Mouse (Mus musculus) cerebral cortex, adult 2 months (tissue): ENCODE results near the gene Hist2h3b.

Source experiments
- WGBS: fragments of 180-500 bp; shearing (Covaris S2); methylation state at CpG from one replicate; pipeline ENCODE4 v1.1.7; 2018; 5-methylcytosine and 5-hydroxymethylcytosine counted together

Gene Hist2h3b

DNA sequence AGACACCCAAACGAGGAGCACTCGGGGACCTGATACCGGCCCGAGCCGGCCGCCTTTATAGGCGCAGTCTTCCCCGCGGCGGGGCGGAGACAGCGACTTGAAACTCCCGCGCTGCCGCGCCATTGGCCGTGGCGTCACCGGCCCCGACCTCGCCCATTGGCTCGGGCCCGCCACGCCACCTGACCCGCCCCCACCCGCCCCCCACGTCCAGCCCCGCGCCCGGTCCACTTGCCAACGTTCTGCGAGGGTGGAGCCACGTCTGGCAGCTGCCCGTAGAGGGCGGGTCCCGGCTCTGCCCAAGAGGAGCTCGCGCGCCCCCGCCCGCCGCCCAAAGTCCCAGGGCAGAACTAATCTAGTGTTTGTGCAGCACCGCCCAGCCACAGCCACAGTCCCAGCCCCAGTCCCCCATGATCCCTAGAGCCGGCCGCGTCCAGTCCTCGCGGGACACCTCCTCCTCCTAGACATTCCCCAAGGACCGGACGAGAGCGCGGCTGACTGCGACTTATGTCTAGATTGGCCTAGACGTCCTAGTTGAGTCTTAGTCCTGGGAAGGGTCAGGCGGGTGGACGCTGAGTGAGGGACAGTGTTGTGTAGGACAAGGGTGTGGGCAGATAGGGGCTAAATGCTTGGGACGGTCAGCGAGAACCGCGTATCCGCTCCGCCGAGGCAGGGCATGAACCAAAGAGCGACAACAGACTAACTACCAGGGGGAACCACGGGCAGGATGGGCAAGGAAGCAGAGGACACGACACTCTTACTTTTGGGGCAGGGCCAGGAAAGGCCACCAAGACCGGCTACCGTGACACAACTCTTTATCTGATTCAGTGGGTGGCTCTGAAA lies 29.3 kb upstream of the Hist2h3b start, which contains the start of gene Hist2h3c2:
TSS of gene Hist2h3c2 (minus strand) at position 174 of the 840 bp plus-strand sequence.
- WGBS, result under 1% methylated on average over 24 of the region's 68 CpGs

DNA sequence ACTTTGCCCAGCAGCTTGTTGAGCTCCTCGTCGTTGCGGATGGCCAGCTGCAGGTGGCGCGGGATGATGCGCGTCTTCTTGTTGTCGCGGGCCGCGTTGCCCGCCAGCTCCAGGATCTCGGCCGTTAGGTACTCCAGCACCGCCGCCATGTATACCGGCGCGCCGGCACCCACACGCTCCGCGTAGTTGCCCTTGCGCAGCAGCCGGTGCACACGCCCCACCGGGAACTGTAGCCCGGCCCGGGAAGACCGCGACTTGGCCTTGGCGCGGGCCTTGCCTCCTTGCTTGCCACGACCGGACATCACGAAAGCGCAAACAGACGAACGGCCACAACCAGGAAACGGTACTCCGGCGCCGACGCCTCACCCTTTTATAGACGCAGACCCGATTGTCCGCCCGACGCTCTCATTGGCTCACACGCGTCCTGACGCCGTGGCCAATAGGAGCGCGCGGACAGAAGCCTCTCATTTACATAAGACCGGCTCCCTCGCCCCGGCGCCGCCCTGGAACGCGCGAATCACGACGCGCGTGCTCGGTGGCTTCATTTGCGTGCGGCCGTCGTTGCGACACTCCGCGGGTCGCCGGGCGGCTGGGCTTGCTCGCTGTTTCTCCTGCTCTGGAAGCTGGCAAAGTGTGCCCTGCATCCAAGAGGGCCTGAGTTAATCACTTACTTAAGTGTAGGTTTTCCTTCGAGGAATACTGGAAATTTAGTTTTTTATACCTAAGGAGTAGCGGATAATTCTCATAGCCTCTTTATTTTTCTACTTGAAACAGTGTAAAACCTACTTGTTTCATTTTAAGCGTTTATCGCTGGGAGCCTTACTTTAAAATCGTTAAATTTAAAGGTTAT lies 28.3 kb upstream of the Hist2h3b start, which contains the start of gene Hist2h2aa2:
TSS of gene Hist2h2aa2 (minus strand) at position 328 of the 850 bp plus-strand sequence.
- 2% methylated on average over 39 of the region's 85 CpGs for WGBS

DNA sequence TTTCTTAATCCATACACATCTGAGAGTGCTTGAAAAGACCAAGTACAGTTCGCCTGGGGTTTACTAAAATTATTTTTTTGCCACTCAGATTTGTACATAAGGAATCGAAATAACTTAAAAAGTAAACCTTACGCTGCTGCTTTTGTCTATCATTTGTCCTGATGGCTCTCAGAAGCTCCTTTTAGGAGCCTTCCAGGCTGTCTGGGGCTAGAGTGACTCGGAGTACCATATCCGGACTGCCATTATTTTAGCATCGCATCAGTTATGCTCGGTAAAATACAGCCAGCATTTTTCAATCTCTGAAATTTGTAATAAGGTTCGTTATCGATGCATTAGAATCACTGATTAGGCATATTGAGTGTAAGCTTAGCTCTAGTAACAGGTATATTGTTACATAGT lies 27.7 kb upstream of the Hist2h3b start:
- WGBS, result 56% methylated on average over 9 of the region's 9 CpGs

- WGBS, result 73% methylated on average over 7 of the region's 7 CpGs
These were observed 24.4 kb upstream of the Hist2h3b start for GRCm38 (mm10) chr3:96243921-96244572.

DNA sequence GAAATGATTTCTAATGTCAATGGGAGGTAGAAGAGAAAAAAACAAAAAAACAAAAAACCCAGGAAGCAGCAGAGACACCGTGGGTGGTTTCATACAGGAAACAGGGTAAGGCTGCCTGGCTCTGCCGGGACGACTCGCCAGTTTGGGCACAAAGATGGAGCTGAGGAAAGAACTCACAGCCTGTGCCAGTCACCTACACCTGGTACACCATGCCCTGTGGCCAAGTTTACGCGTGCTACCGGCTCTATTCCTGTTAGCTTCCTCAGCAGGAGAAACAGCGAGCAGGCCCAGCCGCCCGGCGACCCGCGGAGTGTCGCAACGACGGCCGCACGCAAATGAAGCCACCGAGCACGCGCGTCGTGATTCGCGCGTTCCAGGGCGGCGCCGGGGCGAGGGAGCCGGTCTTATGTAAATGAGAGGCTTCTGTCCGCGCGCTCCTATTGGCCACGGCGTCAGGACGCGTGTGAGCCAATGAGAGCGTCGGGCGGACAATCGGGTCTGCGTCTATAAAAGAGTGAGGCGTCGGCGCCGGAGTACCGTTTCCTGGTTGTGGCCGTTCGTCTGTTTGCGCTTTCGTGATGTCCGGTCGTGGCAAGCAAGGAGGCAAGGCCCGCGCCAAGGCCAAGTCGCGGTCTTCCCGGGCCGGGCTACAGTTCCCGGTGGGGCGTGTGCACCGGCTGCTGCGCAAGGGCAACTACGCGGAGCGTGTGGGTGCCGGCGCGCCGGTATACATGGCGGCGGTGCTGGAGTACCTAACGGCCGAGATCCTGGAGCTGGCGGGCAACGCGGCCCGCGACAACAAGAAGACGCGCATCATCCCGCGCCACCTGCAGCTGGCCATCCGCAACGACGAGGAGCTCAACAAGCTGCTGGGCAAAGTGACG lies 23.2 kb upstream of the Hist2h3b start, which contains the start of gene Hist2h2aa1:
TSS of gene Hist2h2aa1 (plus strand) at position 495 of the 884 bp plus-strand sequence.
- under 1% methylated on average over 31 of the region's 88 CpGs for WGBS

GRCm38 (mm10) chr3:96246018-96246417 lies 22.4 kb upstream of the Hist2h3b start:
- WGBS, result 2% methylated on average over 10 of the region's 21 CpGs

DNA sequence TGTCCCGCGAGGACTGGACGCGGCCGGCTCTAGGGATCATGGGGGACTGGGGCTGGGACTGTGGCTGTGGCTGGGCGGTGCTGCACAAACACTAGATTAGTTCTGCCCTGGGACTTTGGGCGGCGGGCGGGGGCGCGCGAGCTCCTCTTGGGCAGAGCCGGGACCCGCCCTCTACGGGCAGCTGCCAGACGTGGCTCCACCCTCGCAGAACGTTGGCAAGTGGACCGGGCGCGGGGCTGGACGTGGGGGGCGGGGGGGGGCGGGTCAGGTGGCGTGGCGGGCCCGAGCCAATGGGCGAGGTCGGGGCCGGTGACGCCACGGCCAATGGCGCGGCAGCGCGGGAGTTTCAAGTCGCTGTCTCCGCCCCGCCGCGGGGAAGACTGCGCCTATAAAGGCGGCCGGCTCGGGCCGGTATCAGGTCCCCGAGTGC lies 22.0 kb upstream of the Hist2h3b start, which contains the start of gene Hist2h3c1:
TSS of gene Hist2h3c1 (plus strand) at position 259 of the 430 bp plus-strand sequence.
- WGBS, result under 1% methylated on average over 20 of the region's 47 CpGs

GRCm38 (mm10) chr3:96247356-96248140 lies 20.9 kb upstream of the Hist2h3b start:
- 46% methylated on average over 11 of the region's 11 CpGs for WGBS

DNA sequence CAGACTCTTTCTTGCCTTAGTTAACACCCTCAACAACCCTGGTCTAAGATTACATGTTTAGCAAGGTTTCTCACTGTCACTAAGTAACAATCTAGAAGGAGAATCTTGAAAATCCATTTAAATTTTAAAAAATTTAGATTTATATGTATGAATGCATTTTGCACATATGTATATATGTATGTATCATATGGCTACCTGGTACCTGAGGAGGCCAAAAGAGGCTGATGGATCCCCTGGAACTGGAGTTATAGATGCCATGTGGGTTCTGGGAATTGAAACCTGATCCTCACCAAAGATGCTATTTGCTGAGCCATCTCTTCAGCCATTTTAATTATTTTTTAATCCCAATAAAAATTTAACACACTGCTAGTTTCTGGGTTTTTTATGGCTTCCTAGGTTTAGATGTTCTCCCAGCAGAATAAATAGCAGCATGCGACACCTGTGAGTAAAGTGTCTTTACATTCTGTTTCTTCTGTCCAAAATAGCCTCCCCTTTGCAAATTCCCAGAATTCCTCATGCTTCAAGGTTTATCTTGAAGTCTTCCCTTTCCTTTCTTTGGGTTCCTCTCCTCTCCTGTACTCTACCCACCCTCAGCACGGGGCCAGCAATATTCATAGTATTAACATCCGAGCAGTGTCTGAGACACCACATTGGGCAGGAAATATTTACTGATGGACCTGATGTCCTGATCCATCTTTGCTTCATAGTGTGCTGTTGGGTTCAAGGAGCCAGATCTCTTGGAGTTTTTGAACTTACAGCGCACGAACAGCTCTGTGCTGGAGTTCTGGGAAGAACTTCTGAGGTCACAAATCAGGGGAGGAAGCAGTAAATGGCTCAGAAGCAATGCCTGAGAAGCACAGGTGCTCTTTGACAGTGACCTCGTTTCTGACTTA lies 20.1 kb upstream of the Hist2h3b start:
- WGBS, result 65% methylated on average over 6 of the region's 6 CpGs

- WGBS, result 67% methylated on average over 4 of the region's 4 CpGs
These were observed 19.5 kb upstream of the Hist2h3b start for GRCm38 (mm10) chr3:96249034-96249345.

- 85% methylated on average over 3 of the region's 3 CpGs for WGBS
These were observed 17.6 kb upstream of the Hist2h3b start for GRCm38 (mm10) chr3:96250890-96251289.

- 89% methylated on average over 3 of the region's 3 CpGs for WGBS
These were observed 16.7 kb upstream of the Hist2h3b start for GRCm38 (mm10) chr3:96251787-96252186.

DNA sequence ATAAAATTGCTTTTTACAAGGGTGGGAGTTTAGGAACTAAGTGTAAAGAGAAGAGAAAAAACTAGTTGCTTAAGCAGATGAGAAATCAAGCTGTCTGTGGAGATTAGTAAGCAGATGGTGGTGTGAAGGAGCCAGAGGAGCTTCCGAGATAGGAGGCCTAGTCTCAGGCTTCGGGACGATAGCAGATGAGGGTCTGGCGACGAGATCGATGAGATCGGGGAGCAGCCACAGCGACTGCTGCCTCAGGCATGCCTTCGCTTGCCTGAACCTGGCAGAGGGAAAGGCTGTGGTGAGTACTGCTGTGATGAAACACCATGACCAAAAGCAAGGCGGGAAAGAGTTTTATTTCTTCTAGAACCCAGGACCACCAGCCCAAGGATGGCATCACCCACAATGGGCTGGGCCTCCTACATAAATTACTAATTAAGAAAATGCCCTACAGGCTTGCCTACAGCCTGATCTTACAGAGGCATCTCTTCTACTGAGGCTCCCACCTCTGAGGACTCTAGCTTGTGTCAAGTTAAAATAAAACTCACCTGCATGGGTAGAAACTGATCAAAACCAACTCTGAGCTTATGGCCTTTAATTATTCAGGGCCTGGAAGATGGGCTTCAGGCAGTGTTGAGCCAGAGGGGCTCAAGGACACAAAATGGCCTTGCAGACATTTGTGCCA lies 13.6 kb upstream of the Hist2h3b start:
- 58% methylated on average over 10 of the region's 10 CpGs for WGBS

GRCm38 (mm10) chr3:96255926-96256593 lies 12.4 kb upstream of the Hist2h3b start:
- WGBS, result 78% methylated on average over 5 of the region's 5 CpGs

- WGBS, result 90% methylated on average over 3 of the region's 3 CpGs
These were observed 11.3 kb upstream of the Hist2h3b start for GRCm38 (mm10) chr3:96257190-96257589.

DNA sequence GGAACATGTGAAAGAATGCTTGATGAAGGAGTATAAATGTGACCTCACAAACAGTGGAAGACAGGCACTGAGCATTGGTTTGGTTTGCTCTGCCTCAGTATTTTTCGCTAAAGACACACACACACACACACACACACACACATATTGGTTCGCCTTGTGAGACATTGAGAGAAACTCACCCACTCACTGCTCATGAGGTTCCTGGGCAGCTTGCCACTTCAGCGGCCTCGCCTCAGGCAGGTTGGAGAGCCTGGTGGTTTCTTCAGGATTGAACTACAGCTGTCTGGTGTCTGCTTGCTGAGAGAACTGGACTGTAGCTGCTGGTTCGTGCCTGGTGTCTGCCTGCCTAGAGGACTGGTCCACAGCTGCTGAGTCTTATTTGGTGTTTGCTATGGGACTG lies 8.2 kb upstream of the Hist2h3b start:
- 73% methylated on average over 5 of the region's 5 CpGs for WGBS

GRCm38 (mm10) chr3:96261623-96262022 lies 6.8 kb upstream of the Hist2h3b start:
- 40% methylated on average over 3 of the region's 3 CpGs for WGBS
